Mouse (Mus musculus): ENCODE results near the gene Psmc3. TPM values are rescaled to one million over a fixed set of nuclear protein-coding genes. Genes with fewer than 3 reads are reported as not detected.
A peak's percentile ranks its signal among the peaks of the same experiment; 100 is the strongest.

Gene Psmc3
- total RNA-seq, 2 experiments from 2014 or later: 214 to 234 TPM

DNA sequence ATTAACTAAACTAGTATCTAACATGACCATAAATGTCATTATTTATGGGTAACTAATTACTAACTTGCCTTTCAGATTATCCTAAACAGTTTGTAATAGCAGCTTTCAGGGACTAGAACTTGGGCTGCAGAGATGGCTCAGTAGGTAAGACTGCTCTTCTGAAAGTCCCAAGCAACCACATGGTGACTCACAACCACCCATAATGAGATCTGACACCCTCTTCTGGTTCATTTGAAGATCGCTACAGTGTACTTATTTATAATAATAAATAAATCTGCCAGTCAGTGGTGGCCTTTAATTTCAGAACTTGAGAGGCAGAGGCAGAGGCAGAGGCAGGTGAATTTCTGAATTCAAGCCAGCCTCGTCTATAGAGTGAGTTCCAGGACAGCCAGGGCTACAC is 1.1 kb upstream of the Psmc3 start:
- DNase-seq (ENCODE audit: low spot score in 2 of 2): no peak

DNA sequence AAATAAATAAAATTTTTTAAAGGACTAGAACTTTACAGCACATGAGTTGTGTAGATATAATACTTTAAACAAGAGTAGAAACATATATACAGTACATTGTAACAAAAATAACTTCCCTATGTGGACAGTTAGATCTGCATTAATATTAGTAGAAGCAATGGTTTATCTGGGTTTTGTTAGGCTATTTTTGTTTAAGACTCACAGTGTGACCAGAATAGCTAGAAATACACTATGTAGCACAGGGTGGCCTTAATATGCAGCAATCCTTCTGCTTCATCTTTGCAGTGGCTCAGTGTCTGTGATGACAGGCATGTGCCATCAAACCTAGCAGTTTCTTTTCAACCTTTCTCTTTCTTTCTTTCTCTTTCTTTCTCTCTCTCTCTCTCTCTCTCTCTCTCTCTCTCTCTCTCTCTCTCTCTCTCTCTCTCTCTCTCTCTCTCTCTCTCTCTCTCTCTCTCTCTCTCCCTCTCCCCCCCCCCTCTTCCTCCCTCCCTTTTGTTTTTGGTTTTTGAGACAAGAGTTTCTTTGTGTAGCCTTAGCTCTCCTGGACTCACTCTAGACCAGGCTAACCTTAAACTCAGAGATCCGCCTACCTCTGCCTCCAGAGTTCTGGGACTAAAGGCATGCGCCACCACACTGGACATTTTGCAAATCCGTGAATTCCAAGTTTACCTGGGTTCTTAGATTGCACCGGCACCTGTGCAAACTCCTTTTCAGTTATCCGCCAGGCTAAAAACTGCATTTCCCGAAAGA is 452 bp upstream of the Psmc3 start:
- no peak for DNase-seq (ENCODE audit: low spot score in 2 of 2)

DNA sequence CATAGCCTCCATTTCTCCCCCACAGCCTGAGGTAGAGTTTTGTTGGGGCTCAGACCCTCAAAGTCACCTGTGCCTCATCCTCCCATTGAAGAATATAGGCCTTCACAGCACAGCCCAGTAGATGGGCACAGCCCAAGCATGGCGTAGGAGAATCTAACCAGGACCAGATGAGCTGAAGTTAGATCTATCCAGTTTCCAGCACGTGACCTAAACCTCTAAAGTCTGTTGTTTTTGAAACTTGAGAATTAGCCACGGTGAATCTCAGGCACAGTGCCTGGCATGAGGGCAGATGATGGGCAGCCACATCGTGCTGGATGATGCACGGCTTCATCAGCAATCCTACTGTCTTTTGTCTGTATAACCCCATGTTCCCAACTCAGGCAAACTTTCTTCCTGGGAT is 4.6 kb downstream of the Psmc3 start:
- DNase-seq (ENCODE audit: low spot score in 2 of 2): no peak

DNA sequence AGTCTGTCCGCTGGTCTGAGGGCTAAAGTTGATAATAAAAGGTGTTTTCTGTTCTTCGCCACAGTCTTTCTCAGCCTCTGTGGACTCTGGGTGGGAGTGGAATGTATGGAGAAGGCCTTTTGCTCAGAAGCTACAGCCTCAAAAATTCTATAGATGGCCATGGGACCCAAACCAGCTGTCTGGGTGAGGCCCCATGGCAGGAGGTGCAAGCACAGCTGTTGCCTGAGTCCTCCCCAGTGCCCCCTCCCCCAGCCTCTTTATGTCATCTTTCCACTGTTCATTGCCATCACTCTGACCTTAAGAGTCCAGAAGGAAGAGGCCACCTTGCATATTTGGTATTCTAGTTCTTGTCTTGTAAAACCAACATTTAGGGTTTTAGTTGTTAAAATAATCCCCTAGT is 5.6 kb downstream of the Psmc3 start:
- no peak for DNase-seq (ENCODE audit: low spot score in 2 of 2)

DNA sequence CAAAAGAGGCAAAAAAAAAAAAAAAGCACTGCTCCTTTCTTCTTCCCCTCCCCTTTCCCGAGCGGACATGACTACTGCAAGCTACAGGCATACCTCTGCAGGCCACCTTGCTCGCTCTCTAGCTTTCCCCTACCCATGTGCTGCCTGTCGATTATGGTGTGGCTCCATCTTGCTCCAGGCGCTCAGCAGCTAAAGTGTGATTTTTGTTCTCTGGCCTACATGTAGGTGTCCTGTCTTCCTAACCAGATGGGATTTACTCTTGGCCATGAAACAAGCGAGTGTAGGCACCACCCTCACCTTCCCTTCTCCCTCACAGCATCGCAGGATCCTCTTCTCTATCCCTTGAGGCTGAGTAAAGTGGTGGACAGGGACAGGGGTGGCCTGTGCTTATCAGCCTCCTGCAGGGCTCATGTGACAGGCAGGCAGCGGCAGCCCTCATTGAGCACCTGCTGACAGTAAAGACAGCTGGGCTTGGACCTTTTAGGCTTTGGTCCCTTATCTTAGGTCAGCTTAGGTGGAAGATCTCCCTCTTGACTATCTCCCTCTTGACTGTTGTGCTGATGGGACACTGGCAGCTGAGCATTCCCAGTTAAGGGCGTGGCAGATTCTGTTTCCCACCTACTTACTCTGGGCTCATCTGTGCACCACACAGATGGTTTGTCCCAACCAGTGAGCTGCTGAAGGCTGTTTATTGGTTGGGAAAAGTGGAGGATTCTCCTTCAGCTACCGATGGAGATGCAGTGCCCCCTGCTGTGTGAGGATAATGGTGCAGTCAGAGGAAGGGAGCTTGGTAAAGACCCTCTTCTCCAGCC is 6.9 kb downstream of the Psmc3 start:
- DNase-seq (ENCODE audit: low spot score in 2 of 2): peak; percentile 74 to 79

DNA sequence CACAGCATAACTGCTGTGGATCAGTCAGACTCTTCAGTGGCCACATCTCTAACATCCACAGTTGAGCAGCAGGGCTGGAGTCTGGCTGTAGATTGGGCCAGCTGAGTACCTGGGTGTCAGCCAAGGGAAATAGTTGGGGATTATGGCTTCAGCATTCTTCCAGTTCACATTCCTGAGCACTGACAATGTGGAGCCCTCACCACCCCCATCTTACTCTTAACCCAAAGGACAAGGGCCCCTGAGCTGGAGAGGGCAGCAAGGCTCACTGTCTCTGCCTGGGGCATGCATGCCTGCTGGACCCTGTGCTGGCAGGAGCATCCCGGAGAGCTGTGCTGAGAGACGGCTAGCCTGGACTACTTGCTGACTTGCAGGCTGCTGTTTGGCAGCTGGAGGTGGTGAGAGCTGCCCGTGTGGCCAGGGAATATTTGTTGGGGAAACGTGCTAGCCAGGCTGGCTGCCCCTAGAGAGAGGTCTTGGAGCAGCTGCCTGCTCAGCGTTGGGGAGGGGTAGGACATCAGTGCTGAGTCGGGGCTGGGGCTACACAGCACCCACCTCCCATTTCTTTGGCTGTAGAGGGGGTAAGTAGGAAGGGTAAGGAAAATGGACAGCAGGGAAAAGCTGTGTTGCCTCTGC is 8.2 kb downstream of the Psmc3 start:
- DNase-seq (ENCODE audit: low spot score in 2 of 2): no peak

DNA sequence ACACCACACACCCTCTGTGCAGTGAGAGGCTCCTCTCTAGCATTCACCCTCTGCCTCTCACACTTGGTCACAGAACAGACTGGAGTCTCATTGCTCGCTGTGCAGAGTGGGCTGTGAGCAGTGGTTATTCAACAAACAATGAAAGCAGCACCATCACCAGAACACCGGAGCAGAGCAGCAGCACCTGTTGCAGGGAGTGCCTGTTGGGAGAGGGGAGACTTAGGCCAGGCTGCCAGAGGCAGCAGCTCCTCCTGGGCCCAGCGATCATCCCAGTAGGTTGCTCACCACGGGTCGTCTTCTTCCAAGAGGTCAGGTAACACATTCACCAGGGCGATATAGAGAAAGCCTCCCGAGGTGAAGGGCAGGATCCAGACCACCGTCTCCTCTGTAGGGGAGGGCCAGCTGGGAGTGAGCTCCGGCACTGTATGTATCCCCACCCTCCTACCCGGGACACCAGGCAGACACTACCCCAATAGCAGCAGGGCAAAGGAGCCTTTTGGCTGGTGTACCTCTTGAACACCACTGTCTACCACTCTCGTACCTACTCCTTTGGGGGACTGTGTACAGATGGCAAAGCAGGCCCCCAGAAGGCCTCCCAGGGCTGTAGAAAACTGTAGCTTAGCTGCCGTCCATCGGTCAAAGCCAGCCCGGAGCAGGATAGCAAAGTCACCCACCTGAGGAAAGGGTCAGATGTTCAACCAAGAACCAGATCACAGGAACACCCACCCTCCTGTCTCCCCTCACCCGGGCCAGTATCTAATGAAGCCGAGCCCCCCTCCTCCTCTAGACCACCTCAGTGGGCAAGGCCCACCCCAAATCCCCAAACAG is 9.2 kb downstream of the Psmc3 start:
- no peak for DNase-seq (ENCODE audit: low spot score in 2 of 2)

DNA sequence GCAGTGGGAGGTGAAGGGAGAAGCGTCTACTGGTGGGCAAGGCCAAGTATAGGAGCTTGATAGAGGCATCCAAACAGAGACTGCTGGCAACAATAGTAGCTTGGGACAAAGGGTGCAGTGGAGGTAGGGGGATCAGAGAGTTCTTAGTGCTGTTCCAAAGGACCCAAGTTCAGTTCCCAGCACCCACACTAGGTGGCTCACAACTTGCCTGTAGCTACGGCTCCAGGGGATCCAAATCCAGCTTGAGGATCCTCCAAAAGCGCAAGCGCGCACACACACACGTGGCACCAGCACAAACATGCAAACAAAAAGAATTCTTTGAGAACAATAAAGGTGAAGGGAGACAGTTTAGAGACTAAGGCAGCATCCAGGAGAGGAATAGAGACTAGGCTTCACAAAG is 10.4 kb downstream of the Psmc3 start:
- no peak for DNase-seq (ENCODE audit: low spot score in 2 of 2)

DNA sequence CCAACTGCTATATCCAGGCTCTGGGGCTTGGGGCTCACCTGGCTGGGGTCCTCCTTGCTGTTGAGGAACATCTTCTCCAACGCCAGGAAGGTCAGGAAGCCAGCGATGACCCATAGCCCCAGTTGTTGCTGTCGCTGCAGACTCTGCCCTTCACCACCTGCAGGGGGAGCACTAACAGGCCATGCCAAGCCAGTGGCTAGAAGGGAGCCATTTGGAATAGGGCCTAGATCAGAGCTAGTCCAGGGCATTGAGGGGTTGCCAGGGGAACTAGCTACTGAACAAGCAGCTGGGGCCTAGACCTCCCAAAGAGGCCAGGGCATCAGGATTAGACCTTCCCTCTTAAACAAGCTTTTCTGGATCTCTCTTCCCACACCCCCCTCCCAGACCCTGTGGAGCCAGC is 11.7 kb downstream of the Psmc3 start:
- peak in 1 of 2 experiments; percentile 75 for DNase-seq (ENCODE audit: low spot score in 2 of 2)

DNA sequence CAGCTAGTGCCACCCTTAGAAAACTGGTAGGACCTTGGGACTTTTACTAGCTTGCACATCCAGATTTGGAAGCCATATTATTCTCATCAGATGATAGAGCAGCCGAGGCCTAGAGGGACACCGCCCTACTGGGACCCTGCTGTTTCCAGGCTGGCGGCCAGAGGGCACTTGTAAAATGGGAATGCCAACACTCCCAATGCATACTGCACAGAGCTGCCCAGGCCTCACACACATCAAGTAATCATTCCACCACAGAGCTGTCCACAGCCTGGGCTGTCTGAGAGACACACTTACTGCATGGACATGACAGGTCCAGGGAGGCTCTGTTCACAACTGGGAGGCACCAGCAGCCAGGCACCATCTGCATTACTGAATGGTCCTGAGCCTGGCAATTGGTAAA is 12.6 kb downstream of the Psmc3 start:
- DNase-seq (ENCODE audit: low spot score in 2 of 2): no peak

DNA sequence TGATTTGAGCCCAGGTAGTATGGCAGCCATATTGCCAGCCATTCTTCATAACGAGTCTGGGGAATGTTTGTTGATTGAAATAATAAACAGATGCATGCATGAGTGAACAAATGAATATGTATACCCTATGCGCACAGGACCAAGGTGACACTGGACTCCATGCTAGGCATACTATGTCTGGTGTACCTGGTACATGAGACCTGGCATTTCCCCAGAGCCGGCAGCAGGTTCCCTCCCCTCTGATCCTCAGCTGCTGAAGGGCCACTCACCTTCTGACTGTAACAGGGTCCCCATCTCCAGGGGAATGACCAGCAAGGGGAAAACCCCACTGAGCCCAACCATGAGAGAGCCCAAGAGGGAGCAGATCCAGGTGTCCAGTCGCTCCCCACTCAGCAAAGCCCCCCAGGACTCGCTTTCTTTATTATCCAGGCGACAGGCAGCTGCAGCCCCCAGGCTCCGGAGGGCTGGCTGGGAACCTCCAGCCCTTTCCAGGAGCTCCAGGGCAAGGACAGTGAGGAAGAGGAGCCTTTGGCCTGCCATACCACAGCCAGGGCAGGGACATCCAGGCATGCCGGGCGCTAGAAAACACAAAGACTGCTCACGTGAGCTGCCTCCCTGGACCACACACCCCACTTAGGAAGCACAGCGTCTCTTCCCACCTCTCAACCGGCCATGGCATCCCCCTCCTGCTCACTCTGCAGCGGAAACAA is 14.5 kb downstream of the Psmc3 start:
- DNase-seq (ENCODE audit: low spot score in 2 of 2): no peak

DNA sequence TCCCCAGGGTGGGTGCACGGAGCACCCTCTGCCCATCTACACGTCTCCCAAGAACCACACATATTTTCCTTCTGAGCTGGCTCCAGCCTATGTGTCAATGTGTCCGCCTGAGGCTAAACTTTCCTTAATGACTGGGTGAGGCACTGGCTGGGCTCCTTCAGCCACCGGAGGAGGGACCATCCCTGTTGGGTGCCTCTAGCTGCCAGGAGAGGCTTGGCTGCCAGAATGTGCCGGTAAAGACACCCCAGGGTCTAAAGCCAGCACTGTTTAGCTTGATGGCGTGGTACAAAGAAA is 15.0 kb downstream of the Psmc3 start:
- no peak for DNase-seq (ENCODE audit: low spot score in 2 of 2)

DNA sequence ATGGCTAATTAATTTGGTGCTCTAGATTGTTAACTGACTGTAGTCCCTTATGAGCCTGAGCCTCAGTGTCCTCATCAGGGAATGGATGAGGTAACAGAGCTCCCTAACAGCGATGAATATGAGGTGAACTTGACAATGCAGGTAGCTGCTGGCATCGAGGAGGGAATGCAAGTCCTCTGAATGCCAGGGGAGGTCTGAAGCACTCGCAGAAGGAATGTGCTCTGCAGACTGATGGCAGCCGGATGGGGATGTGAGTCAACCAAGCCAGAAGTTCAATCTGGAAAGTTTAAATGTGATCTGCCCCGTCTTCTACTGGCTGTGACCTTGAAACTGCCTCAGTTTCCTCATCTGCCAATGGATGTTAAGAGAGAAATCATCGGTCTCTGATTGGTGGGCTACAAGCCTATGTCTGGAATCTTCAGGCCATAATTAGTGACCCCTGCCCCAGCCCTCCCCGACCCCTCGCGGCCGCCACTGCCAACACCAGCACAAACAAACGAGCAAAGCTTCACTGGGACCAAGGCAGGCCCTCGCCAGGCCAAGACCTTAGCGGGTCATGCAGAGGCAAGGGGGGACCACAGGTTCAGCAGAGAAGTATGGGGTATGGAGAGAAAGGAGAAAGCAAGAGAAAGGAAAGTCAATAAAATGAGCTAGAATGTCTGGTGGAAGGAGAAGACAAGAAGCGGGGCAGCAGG is 15.6 kb downstream of the Psmc3 start:
- no peak for DNase-seq (ENCODE audit: low spot score in 2 of 2)

DNA sequence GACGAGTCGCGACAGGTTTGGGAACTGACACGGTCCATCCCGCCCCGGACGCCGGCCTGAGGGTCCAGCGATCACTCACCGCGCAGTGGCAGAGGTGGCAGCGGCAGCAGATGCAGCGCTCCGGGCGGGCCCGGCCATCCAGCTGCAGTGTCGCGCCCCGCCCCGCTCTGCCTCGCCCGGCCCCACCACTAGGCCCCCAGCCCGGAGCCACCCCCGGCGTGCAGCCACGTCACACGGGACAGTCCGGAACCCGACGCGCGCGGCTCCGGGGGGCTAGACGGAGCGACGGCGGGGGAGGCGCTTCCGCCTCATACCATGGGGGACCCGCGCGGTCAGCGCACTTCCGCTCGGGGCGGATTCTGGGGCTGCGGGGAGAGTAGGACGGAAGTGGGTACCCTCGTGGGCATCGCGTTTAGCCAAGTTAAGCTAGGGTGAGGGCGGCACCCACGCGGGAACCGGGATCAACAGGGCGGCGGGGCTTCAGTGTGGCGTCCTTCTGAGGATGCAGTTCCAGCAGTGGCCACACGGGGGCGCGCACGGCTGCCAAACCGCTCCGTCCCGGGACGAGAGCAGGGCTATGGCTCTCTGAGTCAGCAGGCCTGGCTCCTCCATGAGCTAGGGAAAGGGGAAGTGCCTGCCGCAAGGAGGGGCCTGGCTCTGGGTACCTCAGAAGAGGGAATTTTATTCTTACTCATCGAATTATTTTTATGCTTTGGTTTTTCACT is 16.4 kb downstream of the Psmc3 start, which contains the start of gene Slc39a13:
Gene Slc39a13 (minus strand): TSS at position 342 of the 725 bp plus-strand sequence.
- DNase-seq (ENCODE audit: low spot score in 2 of 2): peak; percentile 98

DNA sequence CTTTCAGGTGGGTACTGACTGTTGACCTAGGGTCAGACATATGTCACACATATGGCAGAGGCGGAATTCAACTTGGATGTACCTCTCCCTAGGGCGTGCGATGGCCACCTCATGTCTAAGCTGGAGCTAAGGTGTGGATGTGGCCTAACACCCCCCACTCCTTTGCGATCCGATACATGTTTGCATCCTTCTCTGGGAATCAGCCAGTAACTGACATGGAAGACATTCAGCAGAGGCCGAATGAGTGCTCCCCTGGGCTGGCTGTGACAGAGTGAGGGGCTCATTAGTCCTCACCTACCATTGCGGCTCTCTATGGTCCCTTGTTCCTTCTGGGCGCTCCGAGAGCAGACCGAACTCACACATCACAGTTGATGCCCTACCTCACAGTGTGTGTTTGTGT is 17.2 kb downstream of the Psmc3 start:
- no peak for DNase-seq (ENCODE audit: low spot score in 2 of 2)

DNA sequence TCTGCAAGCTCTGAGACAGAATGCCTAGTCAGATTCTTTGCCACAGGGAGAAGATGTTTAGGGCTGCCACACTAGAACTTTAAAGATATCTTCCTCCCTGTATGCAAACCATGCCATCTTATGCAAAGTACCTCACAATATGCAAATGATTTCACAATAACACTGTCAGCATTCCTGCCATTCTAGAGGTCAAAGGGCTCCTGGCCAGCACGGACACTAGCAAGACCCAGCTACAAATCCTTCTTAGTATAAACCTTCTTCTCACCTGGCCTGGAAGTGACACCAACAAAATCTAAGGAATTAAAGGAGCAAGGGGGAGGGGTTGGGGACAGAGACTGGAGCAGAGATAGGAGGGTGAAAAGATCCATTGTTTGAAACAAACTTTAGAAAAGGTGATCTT is 18.3 kb downstream of the Psmc3 start:
- DNase-seq (ENCODE audit: low spot score in 2 of 2): no peak

DNA sequence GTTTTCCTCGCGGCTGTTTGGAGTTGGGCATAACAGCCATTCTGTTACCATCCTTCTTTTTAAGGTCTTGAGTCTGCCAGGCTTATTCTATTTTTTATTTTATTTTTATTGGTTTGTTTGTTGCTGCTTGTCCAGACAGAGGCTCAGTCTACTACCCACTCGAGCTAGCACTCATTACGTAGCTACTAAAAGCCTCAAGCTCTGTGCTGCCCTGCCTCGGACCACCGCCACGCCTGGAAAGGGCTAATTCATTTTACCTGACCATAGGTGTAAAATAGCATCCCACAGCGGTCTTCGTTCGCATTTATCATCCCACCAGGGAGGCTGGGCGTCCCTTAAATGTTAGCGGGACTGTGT is 24.1 kb downstream of the Psmc3 start:
- DNase-seq (ENCODE audit: low spot score in 2 of 2): no peak

DNA sequence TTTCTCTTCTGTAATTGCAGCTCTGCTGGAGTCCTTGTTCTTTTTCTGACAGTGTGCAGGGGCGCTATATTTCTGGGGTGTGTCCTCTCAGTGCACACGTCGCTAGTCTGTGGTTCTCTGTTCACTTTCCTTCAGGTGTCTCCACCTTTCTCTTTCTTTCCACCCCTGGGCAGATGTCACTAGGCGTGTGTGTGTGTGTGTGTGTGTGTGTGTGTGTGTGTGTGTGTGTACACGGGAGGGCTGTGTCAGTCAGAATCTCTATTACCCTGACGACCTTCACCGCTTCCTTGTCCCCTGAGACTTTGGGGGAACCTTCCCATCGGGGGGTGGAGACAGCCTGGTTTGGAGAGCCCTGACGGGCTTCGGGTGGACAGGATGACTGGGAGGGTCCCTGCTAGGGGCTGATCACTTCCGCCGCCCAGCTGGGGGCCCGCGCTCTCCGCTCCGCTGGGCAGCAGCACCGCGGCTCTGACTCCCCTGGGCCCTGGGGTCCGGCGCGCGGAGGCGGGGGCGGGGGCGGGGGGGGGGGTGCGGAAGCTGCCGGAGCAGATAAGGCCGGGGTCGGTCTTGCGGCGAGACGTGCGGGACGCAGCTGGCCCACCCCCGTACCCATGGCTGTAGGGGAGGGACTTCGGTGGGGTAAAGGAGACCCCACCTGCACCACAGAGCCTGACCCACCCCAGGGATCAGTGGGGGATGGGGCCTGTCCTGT is 24.7 kb downstream of the Psmc3 start:
- DNase-seq (ENCODE audit: low spot score in 2 of 2): no peak

DNA sequence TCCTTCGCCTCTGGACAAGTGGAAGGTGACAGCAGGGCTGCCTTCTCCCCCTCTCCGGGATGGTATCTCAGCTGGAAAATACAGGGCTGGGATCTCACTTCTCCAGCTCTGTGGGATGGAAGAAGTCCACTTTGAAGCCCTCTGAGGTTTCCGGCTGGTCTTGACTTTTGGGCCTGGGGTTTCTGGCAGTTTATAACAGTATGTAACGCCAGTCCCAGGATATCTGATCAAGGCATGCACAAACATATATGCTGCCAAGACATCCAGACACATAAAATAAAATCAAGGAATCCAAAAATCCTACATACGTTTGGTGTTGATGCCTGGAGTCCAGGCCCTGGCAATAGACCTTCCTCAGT is 25.2 kb downstream of the Psmc3 start:
- DNase-seq (ENCODE audit: low spot score in 2 of 2): no peak
